Mouse (Mus musculus): ENCODE measurements at regions not wholly inside any gene's neighbourhood (a gene's known extent, or its start where the extent isn't known, plus 50 kb on each side); places are given as distances from the start of the nearest gene placed in this dataset.

DNA sequence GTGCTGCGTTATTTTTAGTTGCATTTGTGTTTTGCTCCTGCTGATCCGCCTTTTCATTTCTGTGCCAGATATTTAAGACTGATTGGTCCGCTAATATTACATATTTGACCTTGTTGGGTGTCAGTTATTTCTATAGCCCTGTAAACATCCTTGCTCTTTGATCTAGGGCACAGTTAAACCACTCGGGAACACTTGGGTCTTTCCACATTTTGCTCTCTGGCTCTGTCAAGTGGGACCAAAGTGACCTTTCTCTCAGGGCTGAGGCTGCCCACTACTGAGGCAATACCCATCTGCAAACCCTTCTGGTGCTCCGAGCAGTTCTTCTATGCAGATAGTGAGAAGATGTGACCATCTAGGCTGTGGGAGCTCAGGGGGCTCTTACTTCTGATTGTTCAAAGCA, 206.7 kb downstream of the Irs2 start:
- TF ChIP-seq CTCF (IDR thresholded peaks at IDR 0.05): no peak
- no peak for DNase-seq (ENCODE audit: extremely low spot score in 1 of 2, low spot score in 2 of 2)
- Histone ChIP-seq H3K4me3 (no peak overlapping the region), H3K27ac (no peak overlapping the region)
- intact Hi-C loops (cut with DNase I): no loop called here

DNA sequence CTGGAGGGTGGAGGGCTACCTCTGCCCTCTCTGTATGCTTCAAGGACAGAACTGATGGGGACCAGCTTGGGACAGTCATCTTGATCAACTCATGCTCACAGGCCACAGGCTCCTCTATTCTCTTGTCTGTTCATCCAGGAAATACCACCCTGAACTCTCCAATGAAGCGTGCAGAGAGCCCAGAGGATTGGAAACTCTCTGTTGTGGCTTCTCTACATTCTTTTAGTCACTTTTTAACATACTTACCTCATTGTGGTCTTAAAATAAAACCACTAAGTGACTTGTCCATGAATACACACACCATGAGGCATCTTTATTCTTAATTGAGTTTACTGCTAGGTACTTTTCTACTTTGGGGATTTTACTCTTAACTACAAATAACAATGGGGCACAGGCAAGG, 209.8 kb downstream of the Irs2 start:
- H3K4me3 ChIP-seq: no peak overlapping the region
- TF ChIP-seq CTCF (IDR thresholded peaks at IDR 0.05): no peak

DNA sequence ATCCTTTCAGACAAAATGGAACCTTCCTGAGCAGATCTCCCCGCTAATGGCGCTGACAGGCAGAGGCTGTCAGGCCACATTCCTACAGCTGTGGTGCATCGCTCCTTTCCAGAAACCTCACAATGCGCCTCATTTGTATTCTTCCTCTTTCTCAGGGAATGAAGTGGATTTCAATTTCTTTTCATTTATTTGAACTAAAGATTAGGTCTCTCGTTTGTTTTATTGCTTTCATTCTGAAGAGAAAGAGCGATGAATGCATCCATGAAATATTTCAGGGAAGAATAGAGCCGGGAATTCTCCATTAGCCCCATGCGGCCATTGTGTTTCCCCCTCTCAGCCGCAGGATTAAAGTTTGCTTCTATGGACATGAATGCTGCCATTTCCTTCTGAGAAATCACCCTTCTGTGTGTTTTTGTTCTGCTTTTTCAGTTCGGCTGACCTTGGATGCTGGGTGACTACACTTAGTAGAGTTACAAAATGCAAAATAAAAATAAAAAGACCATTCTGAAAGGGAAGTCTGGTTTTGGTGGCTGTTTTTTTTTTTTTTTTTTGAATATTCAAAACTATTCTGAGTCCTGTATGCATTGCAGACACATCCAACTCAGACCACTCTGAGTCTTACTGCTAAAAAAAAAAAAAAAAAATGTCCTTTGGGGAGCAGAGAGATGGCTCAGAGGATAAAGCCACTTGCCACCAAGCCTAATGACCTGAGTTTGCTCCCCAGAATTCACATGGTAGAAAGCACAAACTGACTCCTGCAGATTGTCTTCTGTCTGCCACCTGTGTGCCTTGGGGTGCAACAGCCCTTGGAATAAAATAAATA, 213.7 kb downstream of the Irs2 start:
- TF ChIP-seq CTCF (IDR thresholded peaks at IDR 0.05): no peak
- intact Hi-C loops (cut with DNase I): no loop called here
- Histone ChIP-seq H3K4me3 (no peak overlapping the region), H3K27ac (no peak overlapping the region)
- no peak for DNase-seq (ENCODE audit: extremely low spot score in 1 of 2, low spot score in 2 of 2)

More for the DNA sequence above, 209.8 kb downstream of the Irs2 start:
- intact Hi-C loops (cut with DNase I): no loop called here
- DNase-seq (ENCODE audit: extremely low spot score in 1 of 2, low spot score in 2 of 2): no peak
- H3K27ac ChIP-seq: no peak overlapping the region

- Histone ChIP-seq H3K27ac (no peak overlapping the region), H3K4me3 (no peak overlapping the region)
- DNase-seq (ENCODE audit: extremely low spot score in 1 of 2, low spot score in 2 of 2): no peak
- TF ChIP-seq CTCF (IDR thresholded peaks at IDR 0.05): no peak
- intact Hi-C loops (cut with DNase I): no loop called here
Observed at GRCm38 (mm10) chr8:10793670-10794366, 214.4 kb downstream of the Irs2 start.

- H3K4me3 ChIP-seq: no peak overlapping the region
- no peak for DNase-seq (ENCODE audit: extremely low spot score in 1 of 2, low spot score in 2 of 2)
- no peak for TF ChIP-seq CTCF (IDR thresholded peaks at IDR 0.05)
- intact Hi-C loops (cut with DNase I): no loop called here
- H3K27ac ChIP-seq: no peak overlapping the region
Observed at GRCm38 (mm10) chr8:10788496-10789200, 219.6 kb downstream of the Irs2 start.

DNA sequence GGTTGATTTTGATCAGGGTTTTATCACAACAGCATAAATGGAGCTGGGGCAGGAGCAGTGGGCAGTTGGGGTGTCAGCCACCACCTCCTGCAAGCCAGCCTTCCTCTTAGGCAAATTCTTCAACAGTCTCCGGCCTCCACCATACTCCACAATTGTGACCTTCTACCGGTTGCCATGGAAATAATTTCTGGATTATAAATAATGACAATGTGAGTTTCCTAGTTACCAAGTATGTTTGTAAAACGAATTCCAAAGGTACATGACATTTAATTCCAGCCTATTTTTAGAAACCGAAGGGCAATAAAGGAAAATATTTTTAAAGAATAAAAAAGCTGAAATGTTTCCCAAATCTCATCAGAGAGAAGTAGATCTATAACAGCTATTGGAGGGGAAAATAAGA, 222.5 kb downstream of the Irs2 start:
- no peak for TF ChIP-seq CTCF (IDR thresholded peaks at IDR 0.05)
- no peak overlapping the region for H3K4me3 ChIP-seq
- intact Hi-C loops (cut with DNase I): no loop called here
- no peak overlapping the region for H3K27ac ChIP-seq
- no peak for DNase-seq (ENCODE audit: extremely low spot score in 1 of 2, low spot score in 2 of 2)

DNA sequence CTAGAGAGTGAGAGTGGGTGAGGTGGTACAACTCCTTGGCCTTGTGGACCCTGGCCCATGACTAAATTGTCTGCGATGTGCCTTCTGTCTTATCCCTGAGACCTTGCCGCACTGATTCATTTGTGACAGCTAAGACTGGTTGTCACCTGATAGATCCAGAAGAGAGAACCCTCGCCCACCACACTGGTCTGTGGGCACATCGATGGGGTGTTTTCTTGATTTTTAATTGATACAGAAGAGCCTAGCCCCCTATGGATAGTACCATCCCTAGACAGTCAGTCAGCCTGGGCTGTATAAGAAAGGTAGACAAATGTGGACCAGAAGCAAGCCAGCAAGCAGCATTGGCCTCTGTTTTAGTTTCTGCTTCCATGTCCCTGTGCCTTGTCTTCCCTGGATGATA, 222.9 kb downstream of the Irs2 start:
- H3K27ac ChIP-seq: no peak overlapping the region
- TF ChIP-seq CTCF (IDR thresholded peaks at IDR 0.05): no peak
- no peak overlapping the region for H3K4me3 ChIP-seq
- intact Hi-C loops (cut with DNase I): no loop called here
- DNase-seq (ENCODE audit: extremely low spot score in 1 of 2, low spot score in 2 of 2): no peak

- intact Hi-C loops (cut with DNase I): no loop called here
- Histone ChIP-seq H3K27ac (no peak overlapping the region), H3K4me3 (no peak overlapping the region)
- TF ChIP-seq CTCF (IDR thresholded peaks at IDR 0.05): no peak
- no peak for DNase-seq (ENCODE audit: extremely low spot score in 1 of 2, low spot score in 2 of 2)
Observed at GRCm38 (mm10) chr8:10784481-10784880, 223.8 kb downstream of the Irs2 start.

DNA sequence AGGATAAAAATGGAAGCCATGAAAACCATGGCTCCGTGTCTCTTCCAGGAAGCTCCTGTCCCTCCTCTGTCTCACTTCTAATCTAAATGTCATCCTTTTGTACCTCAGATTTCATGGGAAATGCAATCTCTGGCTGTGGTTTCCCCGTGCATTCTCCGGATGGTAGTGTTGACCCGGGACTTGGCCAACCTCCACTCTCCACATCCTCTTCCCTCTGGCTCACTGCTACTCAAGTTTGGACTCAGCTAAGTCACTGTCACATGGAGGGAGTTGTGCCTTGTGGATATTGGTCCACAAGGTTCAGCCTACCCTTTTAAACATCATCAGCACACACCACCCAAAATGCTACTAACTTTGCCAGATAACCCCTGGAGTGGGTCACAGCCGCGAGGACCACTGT, 226.4 kb downstream of the Irs2 start:
- no peak for DNase-seq (ENCODE audit: extremely low spot score in 1 of 2, low spot score in 2 of 2)
- intact Hi-C loops (cut with DNase I): no loop called here
- no peak for TF ChIP-seq CTCF (IDR thresholded peaks at IDR 0.05)
- Histone ChIP-seq H3K4me3 (no peak overlapping the region), H3K27ac (no peak overlapping the region)

DNA sequence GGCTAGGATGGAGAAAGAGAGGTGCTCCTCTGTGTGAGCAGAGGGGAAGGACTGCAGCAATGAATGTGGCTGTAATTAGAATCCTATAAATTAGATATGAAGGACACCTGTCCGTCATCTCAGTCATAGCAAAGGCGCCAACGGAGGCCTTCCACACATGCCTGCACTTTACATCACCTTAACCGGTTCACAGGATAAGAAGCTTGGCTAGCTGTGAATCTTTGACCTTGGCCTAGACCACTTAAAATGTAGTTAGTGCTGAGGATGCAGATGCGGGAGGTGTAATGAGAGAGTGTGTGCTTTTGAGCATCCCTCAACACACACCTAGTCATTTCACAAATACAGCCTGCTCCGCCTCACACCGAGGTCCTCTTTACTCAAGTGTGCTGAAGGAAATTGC, 228.6 kb downstream of the Irs2 start:
- no peak overlapping the region for H3K4me3 ChIP-seq
- TF ChIP-seq CTCF (IDR thresholded peaks at IDR 0.05): no peak
- no peak for DNase-seq (ENCODE audit: extremely low spot score in 1 of 2, low spot score in 2 of 2)
- intact Hi-C loops (cut with DNase I): no loop called here
- H3K27ac ChIP-seq: no peak overlapping the region

DNA sequence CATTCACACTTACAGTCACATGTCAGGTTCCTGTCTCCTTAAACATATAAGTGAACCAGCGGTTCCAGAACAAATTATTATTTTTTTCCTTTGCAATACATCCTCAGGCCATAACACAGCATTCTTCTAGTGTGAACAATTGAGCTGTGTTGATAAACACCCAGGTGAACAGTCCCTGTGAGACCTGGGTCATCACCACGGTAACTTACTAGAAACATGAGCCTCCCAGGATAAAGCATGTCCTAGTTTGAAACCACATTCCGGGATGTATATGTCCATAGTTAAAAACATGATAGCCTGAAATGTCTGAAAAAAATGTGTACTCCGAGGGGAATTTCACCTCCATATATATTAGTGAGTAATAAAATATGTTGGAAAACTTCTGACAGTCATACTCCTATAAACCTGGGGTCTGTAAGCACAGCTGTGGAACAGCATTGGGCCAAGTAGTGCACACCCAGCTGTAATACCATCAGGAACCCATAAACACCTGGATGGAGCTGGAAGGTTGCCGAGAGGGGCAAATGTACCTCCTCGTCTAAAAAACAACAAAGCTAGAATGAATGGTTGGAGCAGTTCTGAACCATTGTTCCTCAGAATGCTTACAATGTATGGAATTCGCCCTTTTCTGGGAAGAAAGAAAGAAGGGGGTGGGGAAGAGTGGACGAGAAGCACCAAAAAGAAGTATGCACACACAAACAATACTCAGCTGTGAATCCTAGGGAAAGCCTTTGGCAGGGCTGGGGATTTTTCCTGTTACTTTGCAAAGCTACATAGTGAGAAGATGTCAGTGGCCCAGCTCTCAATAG, 232.9 kb downstream of the Irs2 start:
- no peak overlapping the region for H3K27ac ChIP-seq
- TF ChIP-seq CTCF (IDR thresholded peaks at IDR 0.05): no peak
- DNase-seq (ENCODE audit: extremely low spot score in 1 of 2, low spot score in 2 of 2): no peak

More for the DNA sequence above, 232.9 kb downstream of the Irs2 start:
- H3K4me3 ChIP-seq: no peak overlapping the region
- intact Hi-C loops (cut with DNase I): no loop called here

All from left cerebral cortex, adult 2 months (tissue).